Mouse (Mus musculus) heart, adult 11 months (tissue): Measurements from ENCODE around the gene Atg2b.

Source experiments
- DNase-seq: peaks from one replicate; pipeline ENCODE4 v3.0.0; 2022

Gene Atg2b

DNA sequence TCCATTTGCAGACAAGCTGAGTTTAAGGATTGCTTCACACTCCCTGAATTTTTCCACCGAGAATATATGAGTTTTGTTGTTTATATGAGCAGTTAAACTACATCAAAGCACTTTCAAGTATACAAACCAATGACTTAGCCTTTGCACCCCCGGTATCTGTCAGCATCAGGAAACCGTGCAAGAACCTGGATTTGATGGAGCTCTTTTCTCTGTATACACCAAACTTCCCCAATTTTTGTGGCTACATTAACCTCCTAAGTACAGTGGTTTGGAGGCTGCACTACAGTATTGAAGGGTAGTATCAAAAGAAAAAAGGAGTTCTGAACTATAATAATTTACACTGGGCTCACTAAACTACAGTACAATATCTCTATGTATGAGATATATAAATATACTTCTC is 6.2 kb downstream of the Atg2b start:
- no peak for DNase-seq

DNA sequence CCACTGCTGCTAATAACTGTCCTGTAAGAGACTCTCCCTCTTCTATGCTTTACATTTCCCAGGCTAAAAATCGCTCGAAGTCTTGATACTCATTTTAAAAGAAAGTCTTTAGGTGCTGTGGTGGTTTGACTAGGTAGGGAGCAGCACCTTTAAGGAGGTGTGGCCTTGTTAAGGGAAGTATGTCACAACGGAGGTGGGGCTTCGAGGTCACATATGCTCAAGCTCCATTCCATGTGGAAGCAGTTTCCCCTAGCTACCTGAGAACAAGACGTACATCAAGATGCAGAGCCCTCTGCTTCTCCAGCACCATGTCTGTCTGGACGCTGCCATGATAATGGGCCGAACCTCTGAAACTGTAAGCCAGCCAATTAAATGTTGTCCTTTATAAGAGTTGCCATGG is 6.8 kb downstream of the Atg2b start:
- no peak for DNase-seq

DNA sequence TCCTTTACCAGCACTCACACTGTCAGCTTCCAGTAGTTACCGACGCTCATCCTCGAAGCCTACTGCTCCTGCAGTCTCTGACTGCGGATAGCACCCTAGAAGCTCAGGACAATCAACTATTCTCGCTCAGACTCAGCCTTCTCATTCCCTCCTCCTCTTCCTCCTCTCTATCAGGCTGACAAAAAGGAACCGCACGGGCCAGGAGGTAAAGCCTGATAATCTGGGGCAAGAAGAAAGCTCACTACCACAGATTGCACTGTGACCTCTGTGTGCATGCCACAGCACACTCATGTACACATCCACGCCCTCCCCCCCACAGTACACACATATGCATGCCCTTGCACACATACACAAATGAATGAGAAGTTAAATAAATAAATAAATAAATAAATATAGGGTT is 8.7 kb downstream of the Atg2b start:
- no peak for DNase-seq

DNA sequence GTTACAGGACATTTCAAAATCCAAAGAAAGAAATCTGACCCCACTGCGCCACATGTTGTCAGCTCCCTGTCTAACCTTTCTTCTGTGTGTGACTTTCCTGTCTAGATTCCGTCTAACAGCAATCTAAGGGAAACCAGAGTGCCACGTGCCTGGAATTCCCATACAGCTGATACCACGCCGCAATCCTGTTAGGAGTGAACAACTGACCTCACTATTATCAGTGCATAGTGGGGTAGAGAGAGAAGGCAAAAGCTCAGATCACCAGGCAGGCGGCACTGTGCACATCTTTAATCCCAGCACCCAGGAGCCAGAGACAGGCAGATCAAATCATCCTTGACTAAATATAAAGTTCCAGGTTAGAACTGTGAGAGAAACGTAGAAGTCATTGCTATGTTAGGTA is 29.2 kb downstream of the Atg2b start:
- DNase-seq: no peak

DNA sequence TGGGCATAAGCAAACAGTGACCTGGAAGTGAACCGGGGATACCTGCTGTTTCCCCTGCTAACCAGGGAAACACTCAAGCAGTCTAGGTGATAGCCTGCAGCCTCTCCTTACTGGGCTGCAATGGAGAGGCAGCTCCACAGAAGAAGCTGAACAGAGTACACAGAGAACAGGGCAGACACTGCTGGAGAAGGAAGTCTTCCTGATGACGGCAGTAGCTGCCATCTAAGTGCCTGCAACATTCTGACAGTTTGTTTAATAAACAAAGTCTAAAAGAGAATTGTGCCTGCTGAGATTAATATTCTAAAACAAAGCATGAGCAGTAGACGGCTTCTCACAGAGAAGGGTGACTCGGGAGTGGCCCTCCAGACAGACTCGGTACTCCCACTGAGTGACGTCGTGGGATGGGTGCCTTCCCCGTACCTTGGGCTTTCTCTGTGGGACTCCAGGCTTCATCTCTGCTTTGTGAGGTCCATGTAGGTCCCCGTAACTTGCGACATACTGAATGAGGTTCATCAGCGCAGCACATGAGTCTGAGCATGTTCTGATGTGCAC is 42.2 kb downstream of the Atg2b start:
- no peak for DNase-seq

DNA sequence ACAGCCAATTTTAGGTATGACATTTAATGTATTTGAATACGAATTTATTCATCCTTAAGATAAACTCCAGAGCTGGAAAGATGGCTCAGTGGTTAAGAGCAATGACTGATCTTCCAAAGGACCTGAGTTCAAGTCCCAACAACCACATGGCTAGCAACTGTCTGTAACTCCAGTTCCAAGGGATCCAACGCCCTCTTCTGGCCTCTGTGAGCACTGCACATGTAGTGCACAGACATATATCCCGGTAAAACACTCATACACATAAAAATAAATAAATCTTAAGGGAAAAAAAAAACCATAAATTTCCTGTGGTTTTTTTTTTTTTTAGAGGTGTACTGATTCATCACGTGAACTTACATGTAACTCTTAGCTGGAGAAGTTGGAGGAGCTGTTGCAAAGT is 47.5 kb downstream of the Atg2b start:
- no peak for DNase-seq

DNA sequence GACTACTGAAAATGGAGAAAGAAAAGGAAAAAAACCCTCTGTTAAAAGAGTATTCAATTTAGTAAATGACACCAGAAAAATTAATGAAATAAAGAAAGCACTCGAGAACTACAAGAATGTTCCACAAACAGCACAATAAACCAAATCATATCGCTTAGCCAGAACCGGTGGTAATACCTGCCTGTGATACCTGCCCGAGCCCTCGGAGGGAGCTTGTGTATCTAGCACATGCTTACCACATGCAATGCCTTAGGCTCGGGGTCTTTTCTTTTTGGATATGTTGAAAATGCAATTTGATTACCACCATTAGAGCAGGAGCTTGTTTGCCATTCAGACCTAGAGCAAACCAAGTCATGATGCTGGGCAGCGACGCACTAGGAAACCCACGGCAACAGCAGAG is 48.5 kb downstream of the Atg2b start:
- no peak for DNase-seq

DNA sequence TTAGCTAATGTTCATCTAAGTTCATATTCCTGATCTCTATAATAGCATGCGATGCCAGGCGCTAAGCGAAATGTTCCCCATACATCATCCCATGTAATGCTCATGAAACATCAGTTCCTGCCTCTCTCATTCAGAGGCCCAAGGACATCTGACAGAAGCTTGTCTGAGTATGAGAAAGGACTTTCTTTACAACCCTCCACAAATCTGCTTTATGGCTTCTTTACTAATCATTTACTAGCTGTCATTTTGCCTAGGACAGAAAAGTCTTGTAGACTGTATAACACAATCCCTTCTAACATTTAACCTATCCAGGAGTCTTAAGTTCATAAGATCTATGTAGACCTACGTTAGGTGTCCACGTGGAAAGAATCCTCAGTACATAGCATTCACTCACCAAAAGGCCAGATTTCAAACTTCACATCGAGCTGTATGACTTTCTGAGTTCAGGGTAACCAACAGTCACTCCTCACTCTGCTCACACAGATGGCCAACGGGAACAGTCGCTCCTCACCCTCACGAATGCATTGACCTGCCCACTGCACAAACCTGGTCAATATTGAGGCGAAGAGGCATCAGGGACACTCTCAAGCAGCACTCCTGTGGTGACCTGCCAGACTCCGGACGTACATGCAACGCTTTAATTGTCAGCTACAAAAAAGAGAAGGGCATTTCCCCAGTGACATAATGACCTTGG is 50.5 kb downstream of the Atg2b start:
- DNase-seq: no peak

DNA sequence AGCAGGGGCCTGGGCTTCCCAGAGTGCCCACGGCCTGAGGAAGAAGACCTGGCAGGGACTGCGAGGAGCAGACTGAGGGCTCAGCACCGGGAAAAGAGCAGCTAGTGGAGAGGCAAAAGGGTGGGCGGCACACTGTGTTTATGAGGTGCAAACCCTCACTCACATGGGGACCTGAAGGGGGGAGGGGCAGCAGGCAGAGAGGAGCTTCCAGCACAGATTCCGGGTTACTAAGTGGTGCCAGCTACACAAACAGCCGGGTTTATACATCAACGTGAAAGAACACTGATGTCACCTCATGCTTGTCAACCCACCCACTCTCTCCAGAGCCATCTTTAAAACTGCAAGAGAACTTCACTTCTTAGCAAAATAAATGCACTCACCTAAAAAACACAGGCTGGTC is 59.2 kb downstream of the Atg2b start:
- DNase-seq: no peak

DNA sequence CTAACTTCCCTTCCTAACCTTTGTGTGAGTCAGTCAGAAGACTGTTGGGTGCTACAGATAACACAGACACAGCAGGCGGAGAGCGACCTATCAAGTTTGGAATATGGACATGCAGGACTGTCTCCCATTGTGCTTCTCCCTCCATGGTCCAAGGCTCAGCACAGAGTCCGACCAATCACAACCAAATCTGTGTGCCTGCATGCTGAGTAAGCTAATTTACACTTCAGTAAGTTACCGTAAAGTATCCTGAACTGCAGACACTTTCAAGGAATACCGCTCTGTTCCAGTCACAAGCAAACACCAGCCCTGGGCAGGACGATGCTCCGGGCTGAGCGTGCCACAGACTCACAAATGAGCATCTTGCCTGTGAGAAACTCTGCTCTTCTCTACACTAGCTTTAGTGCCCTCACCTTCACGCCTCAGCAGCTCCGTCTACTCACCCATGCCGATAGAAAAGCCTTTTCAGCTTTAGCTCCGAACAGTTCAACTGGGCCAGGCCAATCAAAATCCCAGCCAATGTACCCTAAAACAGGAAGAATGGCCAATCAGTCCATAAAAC is 62.0 kb downstream of the Atg2b start:
- no peak for DNase-seq

DNA sequence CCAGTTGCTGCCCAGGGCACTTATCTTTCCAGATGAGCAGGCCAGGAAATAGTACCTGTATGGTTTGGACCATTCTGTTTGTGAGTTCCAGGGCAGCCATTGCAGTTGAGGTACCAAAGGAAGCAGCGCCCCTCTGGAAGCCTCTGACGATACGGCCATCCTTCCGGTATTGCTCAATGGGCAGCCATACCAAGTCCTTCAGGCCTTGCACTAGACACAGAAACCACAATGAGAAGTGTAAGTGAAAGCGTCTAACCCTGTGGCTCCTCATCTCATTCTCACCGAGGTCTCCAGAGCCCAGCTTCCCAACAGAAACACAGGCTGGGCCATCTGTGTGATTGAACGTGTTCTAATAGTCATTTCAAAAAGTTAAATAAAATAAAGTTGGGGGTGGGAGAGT is 63.0 kb downstream of the Atg2b start:
- DNase-seq: no peak

DNA sequence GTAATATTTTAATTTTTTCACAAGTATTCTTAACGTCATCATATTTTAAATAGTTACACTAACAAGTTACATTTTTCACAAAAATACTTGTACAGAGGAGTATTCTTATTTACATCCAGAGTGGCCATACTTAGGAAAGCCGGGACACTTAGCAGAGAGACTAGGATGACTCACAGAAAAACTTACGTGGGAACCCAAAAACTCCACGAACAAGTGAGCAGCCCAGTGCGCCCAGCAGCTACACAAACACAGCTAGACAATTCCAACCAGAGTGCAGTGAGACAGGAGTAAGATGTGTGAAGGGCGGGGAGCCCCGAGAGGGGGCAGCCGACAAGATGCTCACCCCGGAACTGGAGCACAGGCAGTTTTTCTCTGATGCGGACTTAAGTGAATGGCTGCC is 71.5 kb downstream of the Atg2b start:
- DNase-seq: no peak

DNA sequence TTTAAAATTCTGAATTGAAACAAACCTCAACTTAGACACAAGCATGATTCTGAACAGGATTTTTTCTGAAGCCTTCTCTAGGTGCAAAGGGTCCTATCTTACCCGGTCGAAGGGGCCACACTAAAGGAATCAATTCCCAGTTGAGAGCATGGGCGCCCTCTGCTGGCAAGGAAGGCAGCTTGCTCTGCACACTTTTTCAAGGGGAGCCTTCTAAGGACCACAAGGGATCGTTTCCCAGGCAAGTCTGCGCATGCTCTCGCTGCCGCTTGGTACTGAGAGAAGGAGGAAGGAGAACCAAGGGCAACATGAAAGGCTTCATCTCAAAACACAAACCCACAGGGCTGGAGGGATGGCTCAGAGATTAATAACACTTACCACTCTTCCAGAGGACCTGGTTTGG is 73.3 kb downstream of the Atg2b start:
- no peak for DNase-seq

DNA sequence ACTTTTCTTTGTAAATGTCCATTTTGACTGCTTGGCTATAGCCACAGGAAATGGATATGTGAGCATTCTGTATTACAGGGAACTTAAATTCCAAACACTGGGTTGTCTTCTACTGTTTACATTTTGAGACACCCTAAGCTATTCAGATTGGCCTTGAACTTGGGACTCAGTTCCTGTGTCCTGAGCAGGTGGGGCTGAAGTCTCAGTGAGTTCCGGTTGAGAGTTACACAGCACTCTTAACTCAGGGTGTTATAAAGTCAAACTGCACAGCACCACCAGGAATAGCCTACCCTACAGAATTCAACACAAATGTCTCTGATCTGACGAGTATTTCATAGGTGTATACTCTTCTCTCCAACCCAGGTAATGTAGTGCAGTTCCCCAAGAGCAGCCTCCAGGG is 74.0 kb downstream of the Atg2b start:
- no peak for DNase-seq

DNA sequence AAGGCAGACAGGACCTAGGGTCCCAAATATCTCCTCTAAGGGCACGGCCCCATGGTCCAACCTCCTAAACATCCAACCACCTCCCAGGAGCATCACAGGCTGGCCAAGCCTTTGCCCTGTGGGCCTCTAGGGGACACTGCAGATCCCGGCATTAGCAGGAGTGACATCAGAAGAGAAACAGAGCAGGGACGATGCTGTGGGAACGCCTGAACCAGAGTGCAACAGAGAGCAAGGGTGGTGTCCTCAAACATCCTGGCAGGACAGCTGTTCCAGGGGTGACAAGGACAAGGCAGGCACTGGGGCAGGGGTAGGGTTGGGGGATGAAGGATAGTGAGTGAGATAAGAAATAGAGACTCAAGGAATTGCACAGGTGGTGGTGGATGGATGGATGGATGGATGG is 78.1 kb downstream of the Atg2b start:
- DNase-seq: peak; percentile 90

DNA sequence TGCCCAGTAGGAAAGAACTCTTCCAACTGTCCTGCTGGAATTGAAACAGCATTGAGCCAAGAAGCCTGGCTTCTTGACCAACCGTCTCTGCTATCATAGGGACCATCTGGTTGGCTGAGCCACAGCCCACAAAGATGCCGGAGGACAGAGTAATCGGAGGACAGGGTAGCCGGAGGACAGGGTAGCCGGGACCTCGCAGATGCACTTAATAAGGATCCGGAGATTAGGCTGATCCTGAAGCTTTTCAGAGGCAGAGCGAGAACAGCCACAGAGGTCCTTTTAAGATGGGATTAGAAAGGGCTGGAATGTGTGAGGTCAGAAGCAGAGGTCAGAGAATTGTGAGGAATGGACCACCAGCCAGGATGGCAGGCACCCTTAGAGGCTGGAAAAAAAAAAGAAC is 79.8 kb downstream of the Atg2b start:
- peak; percentile 83 for DNase-seq

DNA sequence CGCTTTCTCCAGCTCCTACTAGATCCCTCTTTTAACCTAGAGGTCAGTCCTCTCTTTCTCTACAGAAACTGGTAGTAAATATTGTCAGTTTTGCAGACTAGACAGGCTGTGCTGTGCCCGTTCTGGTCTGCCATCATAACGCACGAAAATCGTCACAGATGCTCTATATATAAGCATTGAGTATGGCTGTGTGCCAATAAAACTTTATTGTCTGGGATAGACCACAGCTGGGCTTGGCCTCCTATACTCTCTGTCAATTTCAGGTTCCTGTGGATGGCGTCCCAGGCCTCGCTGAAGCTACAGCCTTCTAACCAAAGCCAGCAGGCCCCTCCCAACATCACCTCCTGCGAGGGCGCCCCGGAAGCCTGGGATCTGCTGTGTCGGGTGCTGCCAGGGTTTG is 81.1 kb downstream of the Atg2b start:
- DNase-seq: no peak

DNA sequence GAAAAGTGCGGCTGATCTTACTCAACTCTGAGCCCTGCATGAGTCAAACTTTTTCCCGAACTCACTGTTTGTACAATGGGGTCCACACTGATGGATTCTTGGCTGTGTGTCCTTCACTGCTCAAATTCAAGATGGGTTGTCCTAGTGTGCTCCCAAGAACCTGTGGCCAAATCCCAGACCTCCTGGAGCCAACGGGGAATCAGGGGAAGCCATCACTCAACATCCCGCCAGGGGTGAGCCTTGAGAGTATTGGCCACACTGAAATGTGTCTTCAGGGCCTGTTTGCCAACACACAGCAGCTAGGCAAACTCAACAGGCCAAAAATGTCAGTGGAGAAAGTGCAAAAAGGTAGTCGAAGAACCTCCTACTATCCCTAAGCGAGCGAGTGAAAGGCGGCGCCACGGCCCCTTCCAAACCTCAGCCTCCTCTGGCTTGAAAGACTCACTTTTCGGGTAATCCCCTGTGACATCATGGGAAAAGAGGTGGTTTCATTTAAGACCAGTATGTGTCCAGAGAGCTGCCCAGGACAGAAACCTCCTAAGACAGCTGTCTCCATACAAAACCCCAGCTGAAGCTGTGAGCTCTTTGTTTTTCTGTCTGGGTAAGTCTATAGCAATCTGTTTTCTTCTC is 82.3 kb downstream of the Atg2b start, which contains the start of gene Bdkrb1:
Gene Bdkrb1 (plus strand): TSS at position 505 of the 630 bp plus-strand sequence.
- no peak for DNase-seq

DNA sequence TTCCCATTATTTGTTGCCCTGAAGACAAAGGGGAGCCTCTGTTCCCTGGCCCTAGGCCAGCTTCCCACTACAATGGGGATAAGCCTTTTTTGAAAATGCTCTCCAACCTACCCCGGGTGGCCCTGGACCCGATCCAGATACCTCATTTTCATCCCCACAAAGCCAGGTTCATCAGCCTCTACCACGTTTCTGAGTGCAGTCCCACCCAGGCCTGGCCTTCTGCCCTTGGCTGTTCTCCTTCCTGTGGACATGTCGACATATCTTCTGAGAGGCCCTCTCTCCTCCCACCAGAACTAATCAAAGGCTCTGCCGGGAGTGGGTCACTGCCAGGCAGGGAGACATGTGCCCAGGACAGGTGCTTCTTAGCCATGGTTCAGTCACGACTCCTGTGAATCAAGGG is 83.4 kb downstream of the Atg2b start:
- DNase-seq: no peak

DNA sequence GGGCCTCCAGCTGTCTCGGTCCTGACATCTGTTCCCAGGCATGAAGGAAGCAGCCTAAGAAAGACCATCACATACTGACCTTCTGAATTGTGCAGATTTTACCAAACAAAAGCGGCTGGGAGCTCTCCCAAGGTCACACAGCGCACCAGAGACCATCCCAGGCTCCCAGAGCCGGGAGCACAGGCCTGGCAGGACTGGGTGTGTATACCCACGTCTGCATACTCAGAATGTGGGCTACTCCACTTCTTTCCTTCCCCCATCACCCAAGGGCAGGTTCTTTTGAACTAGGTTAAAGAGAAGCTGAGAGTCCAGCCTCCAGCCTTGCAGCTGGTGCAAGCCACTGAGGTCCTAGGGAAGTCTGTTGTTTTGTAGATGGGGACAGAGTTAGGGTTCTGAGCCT is 85.9 kb downstream of the Atg2b start:
- no peak for DNase-seq

DNA sequence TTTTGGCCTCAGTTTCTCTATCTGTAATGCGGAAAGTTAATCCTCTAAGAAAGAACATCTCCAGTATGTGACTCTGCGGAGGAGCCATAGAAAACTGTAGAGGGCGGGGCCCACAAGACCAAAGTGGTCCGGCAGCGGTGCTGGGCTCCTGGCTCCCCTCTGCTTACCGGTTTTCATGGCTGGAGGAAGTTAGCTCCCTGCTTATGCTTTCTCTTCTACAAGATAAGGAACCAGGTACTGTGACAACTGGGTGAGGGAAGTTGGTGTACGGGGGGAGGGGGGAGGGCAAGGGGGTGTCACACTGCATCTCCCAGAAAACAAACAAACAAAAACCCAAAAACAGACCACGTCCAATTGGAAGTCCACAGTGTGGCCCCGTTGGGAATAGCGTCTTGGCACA is 86.5 kb downstream of the Atg2b start:
- DNase-seq: no peak

DNA sequence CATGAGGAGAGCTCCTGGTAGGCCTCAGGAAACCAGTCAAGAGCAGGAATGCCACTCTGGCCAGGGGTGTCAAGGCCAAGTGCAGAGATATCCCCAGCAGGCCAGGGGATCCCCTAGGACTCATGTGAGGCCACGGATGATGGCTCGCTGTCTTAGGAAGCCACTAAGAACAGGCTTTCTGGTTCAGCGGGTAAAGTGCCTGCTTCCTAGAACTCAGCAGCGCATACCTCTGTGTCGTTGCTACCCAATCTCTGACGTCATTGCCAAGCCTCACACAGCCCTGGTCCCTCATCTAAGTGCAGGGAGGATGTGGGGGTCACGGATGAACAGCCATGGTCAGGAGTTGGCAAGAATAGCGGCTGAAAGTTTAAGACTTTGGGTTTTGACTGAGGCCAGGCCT is 87.9 kb downstream of the Atg2b start:
- DNase-seq: no peak

DNA sequence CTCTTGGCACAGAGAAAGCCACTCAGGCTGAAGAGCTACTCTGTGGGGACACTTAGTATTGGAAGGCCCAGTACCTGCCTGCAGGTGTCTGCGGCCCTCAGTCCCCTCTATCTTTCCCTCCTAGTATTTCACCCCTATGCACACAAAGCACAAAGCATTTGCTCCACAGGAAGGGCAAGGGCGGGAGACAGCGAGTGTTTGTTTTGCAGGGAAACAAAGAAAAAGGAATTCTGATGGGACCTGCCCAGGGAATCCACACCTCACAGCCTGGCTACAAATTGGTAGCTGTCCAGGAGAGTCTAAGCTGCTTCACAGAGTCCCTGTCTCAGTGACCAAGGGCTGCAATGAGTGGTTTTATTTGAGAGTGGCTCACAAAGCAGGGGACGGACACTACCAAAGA is 91.5 kb downstream of the Atg2b start:
- DNase-seq: no peak

DNA sequence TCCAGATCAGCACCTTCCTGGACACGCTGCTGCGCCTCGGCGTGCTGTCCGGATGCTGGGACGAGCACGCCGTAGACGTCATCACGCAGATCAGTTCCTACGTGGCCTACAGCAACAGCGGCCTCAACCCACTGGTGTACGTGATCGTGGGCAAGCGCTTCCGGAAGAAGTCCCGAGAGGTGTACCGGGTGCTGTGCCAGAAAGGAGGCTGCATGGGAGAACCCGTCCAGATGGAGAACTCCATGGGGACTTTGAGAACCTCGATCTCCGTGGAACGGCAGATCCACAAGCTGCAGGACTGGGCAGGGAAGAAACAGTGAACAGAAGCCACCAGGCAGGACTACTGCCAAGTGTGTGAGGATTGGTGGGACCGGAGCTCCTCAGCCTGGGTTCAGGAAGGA is 92.7 kb downstream of the Atg2b start:
- no peak for DNase-seq

DNA sequence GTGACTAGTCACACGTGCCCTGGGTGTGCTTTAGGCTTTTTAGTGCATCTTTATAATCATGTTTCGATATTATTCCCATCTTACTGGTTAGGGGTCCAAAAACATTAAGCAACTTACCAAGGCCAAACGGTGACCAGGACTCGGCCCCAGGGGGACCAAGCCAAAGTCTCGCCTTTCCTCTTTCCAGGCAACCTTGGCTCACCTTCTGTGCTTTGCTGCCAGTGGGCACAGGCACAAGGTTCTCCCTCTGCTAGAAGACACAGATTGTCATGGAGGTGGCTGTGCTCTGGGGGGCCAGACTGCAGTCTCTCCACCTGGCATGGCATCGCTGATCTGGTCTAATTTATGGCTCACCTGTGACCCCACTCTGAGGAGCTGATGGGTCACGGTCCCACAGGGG is 94.2 kb downstream of the Atg2b start:
- DNase-seq: no peak
